Mouse (Mus musculus) hindbrain, embryonic 15.5 days (tissue): ENCODE data around the gene Tmem26. TPM values are rescaled to one million over a fixed set of nuclear protein-coding genes. Genes with fewer than 3 reads are reported as not detected.

Experiments used
- ATAC-seq: fragments of 200-750 bp; cut with Nextera tagmentation; 2 replicates; pipeline ENCODE4 v1.8.0; 2017; ENCODE audit warnings: low read depth, moderate number of reproducible peaks, moderate TSS enrichment; ENCODE audit not compliant: low FRiP score
- H3K27ac ChIP-seq: fragments of 300-500 bp; sonication (generic); replicated peaks from 2 replicates; pipeline ENCODE4 v1.5.1; 2015; ENCODE audit warnings: mild to moderate bottlenecking, inconsistent platforms
- H3K27me3 ChIP-seq: fragments of 300-500 bp; sonication (generic); 2 replicates; pipeline ENCODE4 v1.6.1; 2015; ENCODE audit warnings: control low read depth, inconsistent platforms
- H3K36me3 ChIP-seq: fragments of 300-500 bp; sonication (generic); 2 replicates; pipeline ENCODE4 v1.6.1; 2015; ENCODE audit warnings: control low read depth, inconsistent platforms
- H3K4me1 ChIP-seq: fragments of 300-500 bp; sonication (generic); replicated peaks from 2 replicates; pipeline ENCODE4 v1.6.1; 2015; ENCODE audit warnings: control low read depth, inconsistent platforms
- H3K4me2 ChIP-seq: fragments of 300-500 bp; sonication (generic); 2 replicates; pipeline ENCODE4 v1.6.1; 2015; ENCODE audit warnings: moderate library complexity, mild to moderate bottlenecking, inconsistent platforms
- H3K4me3 ChIP-seq: fragments of 300-500 bp; sonication (generic); 2 replicates; pipeline ENCODE4 v1.5.1; 2015; ENCODE audit warnings: mild to moderate bottlenecking, inconsistent platforms
- H3K9ac ChIP-seq: fragments of 300-500 bp; sonication (generic); 2 replicates; pipeline ENCODE4 v1.6.1; 2015; ENCODE audit warnings: inconsistent platforms
- H3K9me3 ChIP-seq: fragments of 300-500 bp; sonication (generic); 2 replicates; pipeline ENCODE4 v1.6.1; 2016; ENCODE audit warnings: control low read depth, inconsistent platforms
- WGBS: fragments of 180-500 bp; shearing (Covaris S2); methylation state at CpG from one replicate; pipeline ENCODE4 v1.1.7; 2015; 5-methylcytosine and 5-hydroxymethylcytosine counted together
- polyA plus RNA-seq: library from polyadenylated mRNA; unstranded; fragments of >200 nt; fragmentation: Nextera tagmentation; extraction: Ambion mirVana; gene quantifications from 2 replicates; pipeline ENCODE4 v1.2.1, GENCODE M21; 2015

Gene Tmem26
- 4.3 and 7.4 TPM in 2 replicates for polyA plus RNA-seq

- H3K4me1 ChIP-seq = peaks cover 19% of the 10 kb centered on the region
- peak within 1 kb of the TSS; percentile 47 for H3K4me3 ChIP-seq
- no peaks in the 10 kb centered on the region for H3K36me3 ChIP-seq
- no peak within 1 kb of the TSS for H3K27ac ChIP-seq
- H3K27me3 ChIP-seq = peaks cover 3% of the 10 kb centered on the region; the same call in 1 of the 2 replicates
- under 1% methylated on average over 32 of the region's 32 CpGs for WGBS
- peak within 1 kb of the TSS; percentile 88 for H3K4me2 ChIP-seq
- H3K9me3 ChIP-seq = no peaks in the 10 kb centered on the region
- peak; percentile 75 for ATAC-seq
- H3K9ac ChIP-seq = peak within 1 kb of the TSS; percentile 43
Measured at GRCm38 (mm10) chr10:68723568-68724360, at the start of gene Tmem26. Gene Tmem26 (plus strand): TSS chr10:68723646.

GRCm38 (mm10) chr10:68678678-68679077, 44.8 kb upstream of the Tmem26 start:
- no peaks in the 10 kb centered on the region for H3K36me3 ChIP-seq
- H3K4me2 ChIP-seq = no peak overlapping the region
- no peak for ATAC-seq
- 67% methylated on average over 4 of the region's 4 CpGs for WGBS
- no peak overlapping the region for H3K4me3 ChIP-seq
- no peaks in the 10 kb centered on the region for H3K4me1 ChIP-seq
- H3K27me3 ChIP-seq = no peaks in the 10 kb centered on the region
- H3K9me3 ChIP-seq = no peaks in the 10 kb centered on the region
- H3K27ac ChIP-seq = no peak overlapping the region
- no peak overlapping the region for H3K9ac ChIP-seq

GRCm38 (mm10) chr10:68681233-68681632, 42.2 kb upstream of the Tmem26 start:
- Histone ChIP-seq H3K9ac (no peak overlapping the region), H3K4me1 (no peaks in the 10 kb centered on the region), H3K4me2 (no peak overlapping the region), H3K36me3 (no peaks in the 10 kb centered on the region), H3K9me3 (no peaks in the 10 kb centered on the region), H3K27ac (no peak overlapping the region), H3K27me3 (no peaks in the 10 kb centered on the region), H3K4me3 (no peak overlapping the region)
- 80% methylated on average over 4 of the region's 4 CpGs for WGBS
- no peak for ATAC-seq

GRCm38 (mm10) chr10:68685510-68685909, 37.9 kb upstream of the Tmem26 start:
- H3K27ac ChIP-seq = no peak overlapping the region
- H3K27me3 ChIP-seq = no peaks in the 10 kb centered on the region
- no peaks in the 10 kb centered on the region for H3K36me3 ChIP-seq
- no peak overlapping the region for H3K4me2 ChIP-seq
- no peaks in the 10 kb centered on the region for H3K4me1 ChIP-seq
- no peak overlapping the region for H3K4me3 ChIP-seq
- no peak for ATAC-seq
- H3K9me3 ChIP-seq = no peaks in the 10 kb centered on the region
- H3K9ac ChIP-seq = no peak overlapping the region

- H3K4me3 ChIP-seq = no peak overlapping the region
- H3K9me3 ChIP-seq = no peaks in the 10 kb centered on the region
- 80% methylated on average over 7 of the region's 7 CpGs for WGBS
- no peaks in the 10 kb centered on the region for H3K4me1 ChIP-seq
- ATAC-seq = no peak
- H3K36me3 ChIP-seq = no peaks in the 10 kb centered on the region
- no peaks in the 10 kb centered on the region for H3K27me3 ChIP-seq
- H3K9ac ChIP-seq = no peak overlapping the region
- H3K27ac ChIP-seq = no peak overlapping the region
- no peak overlapping the region for H3K4me2 ChIP-seq
Measured at GRCm38 (mm10) chr10:68691116-68691515, 32.3 kb upstream of the Tmem26 start.

GRCm38 (mm10) chr10:68692401-68692800, 31.0 kb upstream of the Tmem26 start:
- Histone ChIP-seq H3K36me3 (no peaks in the 10 kb centered on the region), H3K4me2 (no peak overlapping the region)
- no peak for ATAC-seq

GRCm38 (mm10) chr10:68695760-68696336, 27.6 kb upstream of the Tmem26 start:
- Histone ChIP-seq H3K4me2 (no peak overlapping the region), H3K27me3 (no peaks in the 10 kb centered on the region), H3K27ac (no peak overlapping the region), H3K9ac (no peak overlapping the region), H3K36me3 (no peaks in the 10 kb centered on the region), H3K4me1 (no peaks in the 10 kb centered on the region), H3K4me3 (no peak overlapping the region), H3K9me3 (no peaks in the 10 kb centered on the region)
- ATAC-seq = no peak

More at GRCm38 (mm10) chr10:68692401-68692800, 31.0 kb upstream of the Tmem26 start:
- Histone ChIP-seq H3K27me3 (no peaks in the 10 kb centered on the region), H3K4me1 (no peaks in the 10 kb centered on the region), H3K9me3 (no peaks in the 10 kb centered on the region), H3K9ac (no peak overlapping the region), H3K4me3 (no peak overlapping the region), H3K27ac (no peak overlapping the region)
- 100% methylated on average over 1 of the region's 1 CpGs for WGBS

GRCm38 (mm10) chr10:68704268-68704667, 19.2 kb upstream of the Tmem26 start:
- Histone ChIP-seq H3K4me1 (no peaks in the 10 kb centered on the region), H3K27me3 (no peaks in the 10 kb centered on the region), H3K4me3 (no peak overlapping the region), H3K27ac (no peak overlapping the region), H3K9ac (no peak overlapping the region), H3K9me3 (no peaks in the 10 kb centered on the region), H3K36me3 (no peaks in the 10 kb centered on the region), H3K4me2 (no peak overlapping the region)
- ATAC-seq = no peak
- WGBS = 86% methylated on average over 2 of the region's 2 CpGs

- Histone ChIP-seq H3K4me3 (no peak overlapping the region), H3K4me1 (no peaks in the 10 kb centered on the region), H3K9me3 (no peaks in the 10 kb centered on the region), H3K36me3 (no peaks in the 10 kb centered on the region), H3K9ac (no peak overlapping the region), H3K4me2 (no peak overlapping the region), H3K27ac (no peak overlapping the region), H3K27me3 (no peaks in the 10 kb centered on the region)
- no peak for ATAC-seq
- 90% methylated on average over 4 of the region's 4 CpGs for WGBS
Measured at GRCm38 (mm10) chr10:68705471-68706036, 17.9 kb upstream of the Tmem26 start.

- Histone ChIP-seq H3K36me3 (no peaks in the 10 kb centered on the region), H3K4me2 (no peak overlapping the region), H3K9ac (no peak overlapping the region), H3K4me3 (no peak overlapping the region), H3K27me3 (no peaks in the 10 kb centered on the region), H3K4me1 (no peaks in the 10 kb centered on the region), H3K9me3 (no peaks in the 10 kb centered on the region), H3K27ac (no peak overlapping the region)
- ATAC-seq = no peak
- WGBS = 88% methylated on average over 3 of the region's 3 CpGs
Measured at GRCm38 (mm10) chr10:68707014-68707852, 16.2 kb upstream of the Tmem26 start.

- WGBS = 78% methylated on average over 2 of the region's 2 CpGs
- no peaks in the 10 kb centered on the region for H3K36me3 ChIP-seq
- H3K27me3 ChIP-seq = no peaks in the 10 kb centered on the region
- no peak overlapping the region for H3K9ac ChIP-seq
- no peak overlapping the region for H3K4me2 ChIP-seq
- ATAC-seq = no peak
- no peaks in the 10 kb centered on the region for H3K4me1 ChIP-seq
- no peak overlapping the region for H3K27ac ChIP-seq
- H3K4me3 ChIP-seq = no peak overlapping the region
- H3K9me3 ChIP-seq = no peaks in the 10 kb centered on the region
Measured at GRCm38 (mm10) chr10:68712926-68713325, 10.5 kb upstream of the Tmem26 start.

GRCm38 (mm10) chr10:68714302-68714701, 9.1 kb upstream of the Tmem26 start:
- Histone ChIP-seq H3K9me3 (no peaks in the 10 kb centered on the region), H3K27ac (no peak overlapping the region), H3K4me1 (no peaks in the 10 kb centered on the region), H3K9ac (no peak overlapping the region), H3K4me2 (no peak overlapping the region), H3K27me3 (no peaks in the 10 kb centered on the region), H3K4me3 (no peak overlapping the region), H3K36me3 (no peaks in the 10 kb centered on the region)
- WGBS = 88% methylated on average over 3 of the region's 3 CpGs
- ATAC-seq = no peak
